Mouse (Mus musculus) embryonic fibroblast, embryonic 13.5 days (primary cell): ENCODE measurements at regions not wholly inside any gene's neighbourhood (a gene's known extent, or its start where the extent isn't known, plus 50 kb on each side); places are given as distances from the start of the nearest gene placed in this dataset.

Experiments
- H3K27ac ChIP-seq: 2 replicates; pipeline ENCODE4 v1.5.1; 2012; ENCODE audit warnings: low read length, control low read depth, inconsistent platforms; ENCODE audit not compliant: insufficient read depth
- H3K4me1 ChIP-seq: 2 replicates; pipeline ENCODE4 v1.6.1; 2011; ENCODE audit warnings: low read length; ENCODE audit not compliant: control insufficient read depth, insufficient read depth
- H3K4me3 ChIP-seq: 2 replicates; pipeline ENCODE4 v1.5.1; 2011; ENCODE audit warnings: mild to moderate bottlenecking, control low read depth, low read length; ENCODE audit not compliant: insufficient read depth
- CTCF ChIP-seq: IDR thresholded peaks from 2 replicates; pipeline ENCODE4 v1.5.1; 2011; ENCODE audit warnings: mild to moderate bottlenecking, control low read depth, low read length, moderate library complexity, borderline replicate concordance; ENCODE audit not compliant: insufficient read depth
- POLR2A ChIP-seq: IDR thresholded peaks from 2 replicates; pipeline ENCODE4 v1.6.1; 2011; ENCODE audit warnings: low read depth, mild to moderate bottlenecking, control low read depth, low read length, moderate library complexity

DNA sequence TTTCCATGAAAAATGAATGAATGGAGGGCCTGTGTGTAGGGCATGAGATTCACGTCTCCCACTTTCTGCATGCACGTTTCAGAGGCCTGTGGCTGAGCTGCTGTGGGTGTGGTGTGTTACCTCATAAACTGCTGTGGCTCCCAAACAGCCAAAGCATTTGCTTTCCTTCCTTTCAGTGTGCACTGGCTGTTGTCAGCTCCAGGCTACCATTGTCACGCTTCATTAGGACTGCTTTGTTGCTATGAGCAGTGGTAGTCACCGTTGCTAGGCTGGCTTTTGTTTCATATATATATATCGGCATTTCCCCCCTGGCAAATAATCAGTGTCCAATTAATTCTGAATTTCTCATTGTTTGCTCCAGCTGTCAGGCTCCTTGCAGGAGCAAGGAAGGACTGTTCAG, 251.9 kb upstream of the Wscd1 start:
- no peak for TF ChIP-seq CTCF
- no peak for TF ChIP-seq POLR2A
- Histone ChIP-seq H3K4me3 (no peak overlapping the region), H3K4me1 (no peaks in the 10 kb centered on the region), H3K27ac (no peak overlapping the region)

DNA sequence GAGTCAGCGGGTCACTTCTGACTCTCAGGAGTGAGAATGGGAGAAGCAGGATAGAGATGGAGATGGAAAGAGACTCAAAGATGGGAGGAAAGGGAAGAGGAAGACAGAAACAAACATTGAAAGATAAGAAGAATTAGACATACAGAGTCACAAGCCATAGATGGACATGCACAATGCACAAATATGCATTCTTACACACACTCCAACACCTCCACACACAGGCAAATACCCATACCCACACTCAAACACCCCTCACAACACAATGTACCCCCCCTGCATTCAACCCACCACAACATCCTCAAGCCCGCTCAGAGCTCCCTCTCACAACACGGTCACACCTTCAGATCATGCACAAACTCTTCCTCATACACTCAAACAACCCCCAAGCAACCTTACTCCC, 251.4 kb upstream of the Wscd1 start:
- Histone ChIP-seq H3K4me3 (no peak overlapping the region), H3K27ac (no peak overlapping the region), H3K4me1 (no peaks in the 10 kb centered on the region)
- TF ChIP-seq CTCF: no peak
- no peak for TF ChIP-seq POLR2A

- Histone ChIP-seq H3K27ac (no peak overlapping the region), H3K4me3 (no peak overlapping the region)
Observed at GRCm38 (mm10) chr11:71502156-71502555, 247.6 kb upstream of the Wscd1 start.

GRCm38 (mm10) chr11:71512271-71513066, 237.3 kb upstream of the Wscd1 start:
- TF ChIP-seq CTCF (no peak), POLR2A (no peak)
- H3K4me1 ChIP-seq: no peaks in the 10 kb centered on the region
- no peak overlapping the region for H3K27ac ChIP-seq
- no peak overlapping the region for H3K4me3 ChIP-seq

More at GRCm38 (mm10) chr11:71502156-71502555, 247.6 kb upstream of the Wscd1 start:
- TF ChIP-seq POLR2A: no peak
- no peak for TF ChIP-seq CTCF
- no peaks in the 10 kb centered on the region for H3K4me1 ChIP-seq

- H3K4me3 ChIP-seq: no peak overlapping the region
- TF ChIP-seq POLR2A (no peak), CTCF (no peak)
- H3K27ac ChIP-seq: no peak overlapping the region
- H3K4me1 ChIP-seq: no peaks in the 10 kb centered on the region
Observed at GRCm38 (mm10) chr11:71513067-71513350, 236.7 kb upstream of the Wscd1 start.

- TF ChIP-seq CTCF (no peak), POLR2A (no peak)
- no peaks in the 10 kb centered on the region for H3K4me1 ChIP-seq
- H3K27ac ChIP-seq: no peak overlapping the region
- H3K4me3 ChIP-seq: no peak overlapping the region
Observed at GRCm38 (mm10) chr11:71515264-71515663, 234.5 kb upstream of the Wscd1 start.

GRCm38 (mm10) chr11:71517377-71517776, 232.3 kb upstream of the Wscd1 start:
- Histone ChIP-seq H3K4me1 (no peaks in the 10 kb centered on the region), H3K27ac (no peak overlapping the region)
- TF ChIP-seq CTCF (no peak), POLR2A (no peak)

GRCm38 (mm10) chr11:71527691-71528090, 222.0 kb upstream of the Wscd1 start:
- H3K4me1 ChIP-seq: no peaks in the 10 kb centered on the region
- no peak overlapping the region for H3K4me3 ChIP-seq
- TF ChIP-seq CTCF: no peak
- TF ChIP-seq POLR2A: no peak
- no peak overlapping the region for H3K27ac ChIP-seq

More at GRCm38 (mm10) chr11:71517377-71517776, 232.3 kb upstream of the Wscd1 start:
- no peak overlapping the region for H3K4me3 ChIP-seq

DNA sequence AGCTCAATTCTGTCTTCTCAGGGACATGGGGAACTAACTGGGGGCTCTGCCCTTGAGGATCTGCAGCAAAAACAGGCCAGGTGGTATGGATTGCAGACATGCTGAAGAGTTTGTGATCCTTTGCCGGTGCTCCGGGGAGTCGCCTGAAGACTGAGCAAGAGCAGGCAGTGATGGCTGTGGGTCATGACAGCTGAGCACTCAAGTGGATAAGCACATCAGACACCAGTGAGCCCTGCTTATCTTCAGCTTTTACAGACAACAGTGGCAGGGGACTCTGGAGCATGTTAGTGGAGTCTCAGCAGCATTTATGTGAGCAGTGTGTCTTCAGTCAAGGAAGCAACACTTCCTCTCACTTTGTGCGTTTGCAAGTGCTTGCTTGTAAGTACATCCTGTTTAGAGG, 221.1 kb upstream of the Wscd1 start:
- no peak for TF ChIP-seq POLR2A
- no peak for TF ChIP-seq CTCF
- no peak overlapping the region for H3K27ac ChIP-seq
- no peak overlapping the region for H3K4me3 ChIP-seq
- no peaks in the 10 kb centered on the region for H3K4me1 ChIP-seq

DNA sequence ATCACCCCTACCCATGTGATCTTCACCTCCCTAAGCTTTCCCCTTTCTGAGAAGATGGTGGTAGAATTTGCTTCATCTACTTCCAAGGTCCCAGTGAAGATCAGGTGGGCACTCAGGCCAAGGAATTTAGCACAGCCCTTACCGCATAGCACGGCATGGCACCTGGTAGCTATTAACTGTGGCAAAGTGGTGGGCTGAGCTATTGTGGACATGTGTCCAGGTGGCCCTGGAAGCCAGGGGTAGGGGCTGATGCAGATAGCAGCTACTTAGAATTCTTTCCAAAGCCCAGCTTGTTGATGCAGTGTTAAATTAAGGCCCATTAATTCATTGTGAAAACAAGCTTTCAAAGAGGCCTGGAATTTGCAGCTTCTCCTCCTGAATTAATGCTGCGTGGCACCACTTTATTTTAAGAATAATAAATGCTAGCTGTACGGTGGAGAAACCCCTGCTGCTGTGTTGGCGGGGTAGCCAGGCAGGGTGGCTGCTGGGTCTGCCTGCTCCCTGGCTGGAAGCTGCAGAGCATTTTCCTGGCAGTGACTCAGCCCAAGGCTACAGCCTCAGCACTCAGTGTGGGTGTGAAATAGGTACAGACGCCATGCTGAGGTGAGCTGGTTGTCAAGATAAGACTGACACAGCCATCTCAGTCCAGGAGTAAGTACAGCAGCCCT, 208.4 kb upstream of the Wscd1 start:
- Histone ChIP-seq H3K4me3 (no peak overlapping the region), H3K4me1 (no peaks in the 10 kb centered on the region), H3K27ac (no peak overlapping the region)
- TF ChIP-seq CTCF: no peak
- TF ChIP-seq POLR2A: no peak
